Mouse (Mus musculus) spleen, adult 2 months (tissue): ENCODE results near the gene Chn2.

Source experiments
- CTCF ChIP-seq: fragments of 200-500 bp; IDR thresholded peaks from 2 replicates; pipeline ENCODE4 v1.5.1; 2011; ENCODE audit warnings: mild to moderate bottlenecking, inconsistent platforms; ENCODE audit not compliant: insufficient read depth, insufficient read length, insufficient replicate concordance; ENCODE audit errors: extremely low read depth
- POLR2A ChIP-seq: fragments of 200-500 bp; IDR thresholded peaks from 2 replicates; pipeline ENCODE4 v1.6.1; 2011; ENCODE audit warnings: low read depth, low read length, inconsistent platforms

DNA sequence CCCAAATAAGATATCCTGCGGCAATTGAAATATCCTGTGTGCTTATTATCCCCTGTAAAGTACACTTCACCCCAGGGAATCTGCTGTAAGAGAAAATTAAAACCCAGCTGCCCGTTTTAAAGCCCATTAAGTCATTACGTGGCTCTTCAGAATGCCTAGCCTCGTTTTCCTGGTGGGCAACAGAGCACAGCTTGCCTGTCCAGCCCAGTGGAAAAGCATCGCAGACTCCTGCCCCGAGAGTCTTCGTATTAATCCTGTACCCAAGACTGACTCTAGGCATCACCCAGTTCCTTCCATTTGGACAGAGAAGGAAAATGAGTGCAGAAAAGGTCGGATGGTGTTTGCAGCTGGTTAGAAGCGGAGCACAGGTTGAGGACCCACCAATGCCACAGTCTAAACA lies 29.0 kb upstream of the Chn2 start:
- TF ChIP-seq POLR2A (no peak), CTCF (no peak)
